Mouse (Mus musculus) spleen, postnatal 4 days (tissue): ENCODE results near the gene Pstk.
"Not testable (repeated sequence)": the region's sequence is repeated elsewhere in the genome, so short reads cannot be mapped to it uniquely, and the experiment has no call there.

ENCODE experiments used
- DNase-seq, 2 experiments: peaks; one replicate each; pipeline ENCODE4 v3.0.0; 2022; ENCODE audit warnings: low spot score in 2 of 2

The Pstk gene

GRCm38 (mm10) chr7:131411941-131412270, 41.0 kb downstream of the Pstk start:
- DNase-seq: no peak

- not testable (repeated sequence) for DNase-seq
Measured at GRCm38 (mm10) chr7:131416742-131417141, 45.8 kb downstream of the Pstk start.

- no peak for DNase-seq
Measured at GRCm38 (mm10) chr7:131417605-131418004, 46.7 kb downstream of the Pstk start.

- peak in 1 of 2 experiments; percentile 27 for DNase-seq
Measured at GRCm38 (mm10) chr7:131424912-131425311, 54.0 kb downstream of the Pstk start.

GRCm38 (mm10) chr7:131427331-131427730, 56.4 kb downstream of the Pstk start:
- no peak for DNase-seq

GRCm38 (mm10) chr7:131432244-131432643, 61.3 kb downstream of the Pstk start:
- no peak for DNase-seq

- no peak for DNase-seq
Measured at GRCm38 (mm10) chr7:131434276-131434675, 63.3 kb downstream of the Pstk start.

- peak in 1 of 2 experiments; percentile 18 for DNase-seq
Measured at GRCm38 (mm10) chr7:131437051-131437450, 66.1 kb downstream of the Pstk start.
